Mouse (Mus musculus) left cerebral cortex, adult 11 months (tissue): ENCODE data around the gene Slc4a4.

Experiments
- DNase-seq: peaks from one replicate; pipeline ENCODE4 v3.0.0; 2022; ENCODE audit warnings: low spot score

Slc4a4 gene

DNA sequence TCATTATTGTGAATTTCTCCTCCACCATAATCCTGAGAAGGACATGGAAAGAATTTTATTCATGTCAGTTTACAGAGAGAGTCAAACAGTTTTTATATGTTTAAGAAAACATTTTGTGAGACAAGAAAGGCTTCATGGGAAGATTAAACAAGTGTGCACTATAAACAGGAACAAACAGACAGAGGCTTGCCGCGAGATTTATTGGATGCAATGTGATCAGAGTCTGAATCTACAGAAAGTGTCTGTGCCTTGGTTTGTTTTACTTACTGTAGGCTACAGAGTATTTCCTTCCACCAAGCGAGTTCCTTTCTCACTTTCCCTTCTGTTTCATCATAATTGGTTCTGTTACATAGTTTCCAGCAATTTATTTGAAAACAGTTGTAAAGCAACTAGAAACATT, 264.5 kb downstream of the Slc4a4 start:
- DNase-seq = no peak

DNA sequence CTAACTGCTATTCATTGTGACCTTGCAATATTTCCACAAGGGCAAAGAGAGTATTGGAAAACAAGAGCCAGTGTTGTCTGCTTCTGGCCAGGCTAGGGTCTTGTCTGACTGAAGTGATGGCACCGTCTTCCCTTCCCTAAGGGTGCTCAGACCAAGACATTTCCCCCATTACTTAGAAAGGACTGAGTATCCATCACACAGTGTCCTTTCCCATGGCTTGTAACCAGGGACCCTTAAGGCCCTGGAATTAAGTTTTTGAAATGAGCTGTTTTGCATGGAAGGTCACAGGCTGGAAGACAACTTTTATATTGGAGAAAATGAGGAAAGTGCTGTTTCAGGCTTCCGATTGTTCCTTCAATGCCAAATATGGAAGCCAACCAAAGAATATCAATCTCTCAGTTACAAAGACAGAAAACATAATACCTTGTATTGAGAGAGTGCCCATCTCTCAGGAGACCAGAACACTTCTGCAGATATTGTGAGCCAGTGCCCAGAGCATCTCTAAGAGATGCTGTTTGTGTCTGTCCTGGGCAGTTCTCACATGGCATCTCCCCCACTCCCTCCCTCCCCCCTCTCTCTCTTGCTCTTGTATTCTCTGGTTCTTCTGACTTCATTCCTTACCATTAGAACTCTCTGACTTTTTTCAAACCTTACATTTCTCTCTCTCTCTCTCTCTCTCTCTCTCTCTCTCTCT, 284.6 kb downstream of the Slc4a4 start:
- no peak for DNase-seq

DNA sequence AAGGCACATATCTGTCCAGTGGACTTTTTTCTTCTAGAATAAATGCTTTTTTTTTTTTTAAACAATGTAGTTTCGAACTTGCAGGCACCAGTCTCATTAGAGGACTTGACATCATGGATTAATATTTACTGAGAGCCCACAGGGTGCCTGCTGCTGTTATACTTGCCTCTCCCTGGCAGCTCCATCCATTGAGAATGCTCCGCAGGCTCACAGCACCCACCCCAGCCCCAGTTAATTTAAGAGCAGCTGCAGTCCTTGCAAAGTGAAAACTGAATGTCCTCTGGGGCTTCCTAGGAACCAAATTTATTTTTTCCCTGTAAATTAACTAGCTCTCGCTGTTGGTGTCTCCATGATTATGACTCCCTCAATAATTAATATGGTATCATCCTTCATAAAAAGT, 303.4 kb downstream of the Slc4a4 start:
- no peak for DNase-seq

DNA sequence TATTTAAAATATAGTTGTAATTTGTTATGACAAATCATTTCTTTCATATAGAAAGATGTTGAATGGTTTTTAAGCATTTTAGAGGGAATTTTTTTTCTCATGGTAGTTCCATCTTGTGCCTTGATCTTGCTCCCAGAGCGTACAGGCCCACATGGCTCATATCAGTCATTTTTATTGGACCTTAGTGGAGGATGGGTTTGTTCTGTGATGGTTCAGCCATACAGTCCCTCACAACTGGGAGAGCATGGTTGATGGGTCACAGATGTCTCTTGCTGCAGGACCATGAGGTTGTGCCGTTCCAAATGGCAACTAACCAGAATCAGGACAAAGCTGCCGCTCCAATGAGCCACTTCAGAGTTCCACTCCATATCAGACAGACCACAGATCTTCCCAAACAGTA, 308.0 kb downstream of the Slc4a4 start:
- no peak for DNase-seq

DNA sequence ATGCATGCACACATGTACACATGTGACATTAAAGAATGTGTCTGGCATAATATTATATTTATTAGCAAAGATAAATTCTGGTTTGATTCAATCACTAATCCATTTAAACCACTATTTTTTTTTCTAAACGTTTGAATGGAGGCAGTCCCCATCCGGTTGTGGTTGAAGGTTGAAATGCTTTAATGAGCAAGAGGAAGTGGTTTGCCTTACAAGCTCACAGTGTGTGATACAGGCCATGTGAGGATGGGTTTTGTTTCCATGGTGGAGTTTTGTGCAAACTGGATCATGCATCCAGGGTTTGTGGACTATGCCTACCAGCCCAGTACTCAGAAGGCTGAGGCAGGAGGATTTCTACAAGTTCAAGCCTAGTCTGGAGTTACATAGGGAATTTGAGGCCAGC, 311.9 kb downstream of the Slc4a4 start:
- no peak for DNase-seq

DNA sequence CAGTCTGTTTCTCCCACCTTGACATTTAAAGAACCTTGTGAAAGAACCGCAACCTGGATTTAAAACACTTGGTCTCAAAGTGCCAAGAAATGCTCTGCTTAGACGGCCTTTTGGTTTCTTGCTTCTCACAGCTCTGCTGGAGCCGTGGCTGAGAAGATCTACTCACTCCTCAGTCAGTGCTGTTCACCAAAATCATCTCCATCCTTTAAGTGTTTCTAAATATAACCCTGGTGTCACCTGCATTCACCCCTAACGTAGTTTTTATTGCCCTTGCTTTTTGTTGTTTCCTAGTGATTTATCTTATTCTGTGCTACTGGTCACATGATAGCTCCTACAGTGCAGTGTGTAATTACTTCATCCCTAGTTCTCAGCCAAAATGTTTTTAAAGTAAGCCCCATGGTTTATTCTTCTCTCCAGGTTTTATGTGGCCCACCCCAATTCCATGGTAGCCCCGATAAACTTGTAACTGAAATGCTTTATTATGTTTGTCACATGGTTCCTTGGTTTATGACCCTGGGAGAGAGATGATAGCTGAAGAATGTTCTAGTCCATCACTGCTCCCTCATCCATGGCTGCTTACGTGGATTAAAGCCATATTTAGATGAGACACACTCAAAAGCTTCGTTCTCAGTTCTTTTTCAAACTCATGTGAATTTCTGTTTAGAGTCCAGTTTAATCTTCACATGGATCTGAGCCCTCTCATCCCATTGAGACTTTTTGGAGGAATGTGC, 323.5 kb downstream of the Slc4a4 start:
- DNase-seq = no peak

DNA sequence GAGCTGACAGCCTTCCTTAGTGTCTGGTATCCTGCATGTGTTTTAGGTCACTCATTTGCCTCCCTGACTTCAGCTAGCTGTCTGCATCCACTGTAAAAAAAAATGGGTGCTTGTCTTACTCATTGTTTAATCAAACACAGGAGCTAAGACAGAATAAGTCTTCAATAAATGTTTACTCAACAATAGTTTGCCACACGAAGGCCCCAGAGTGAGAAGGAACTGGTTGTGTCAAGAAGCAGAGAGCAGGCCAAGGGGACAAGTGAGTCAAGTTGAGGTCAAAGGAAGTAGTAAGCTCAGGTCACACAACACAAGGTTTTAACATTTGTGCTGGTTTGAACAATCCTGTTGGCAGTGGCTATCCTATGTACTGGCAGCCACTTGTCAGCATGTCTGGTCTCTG, 324.4 kb downstream of the Slc4a4 start:
- no peak for DNase-seq

DNA sequence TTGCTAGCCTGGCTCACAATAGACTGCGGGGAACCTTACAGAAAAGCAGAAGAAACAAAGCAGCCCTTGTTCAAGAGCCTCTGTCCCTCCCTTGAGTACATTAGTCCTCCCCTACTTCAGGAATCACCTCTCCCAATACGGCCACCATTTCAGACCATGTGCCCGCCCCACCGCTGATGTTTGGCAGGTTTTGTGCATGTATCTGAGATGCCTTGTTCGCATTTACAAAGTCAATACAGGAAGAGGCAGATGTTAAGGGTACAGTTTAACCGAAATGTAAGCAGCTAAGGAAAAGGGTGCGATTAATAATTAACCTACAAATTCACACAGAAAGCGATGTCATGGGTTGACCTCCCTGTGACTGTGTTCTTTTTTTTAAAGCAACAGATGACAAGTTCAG, 331.6 kb downstream of the Slc4a4 start:
- no peak for DNase-seq

DNA sequence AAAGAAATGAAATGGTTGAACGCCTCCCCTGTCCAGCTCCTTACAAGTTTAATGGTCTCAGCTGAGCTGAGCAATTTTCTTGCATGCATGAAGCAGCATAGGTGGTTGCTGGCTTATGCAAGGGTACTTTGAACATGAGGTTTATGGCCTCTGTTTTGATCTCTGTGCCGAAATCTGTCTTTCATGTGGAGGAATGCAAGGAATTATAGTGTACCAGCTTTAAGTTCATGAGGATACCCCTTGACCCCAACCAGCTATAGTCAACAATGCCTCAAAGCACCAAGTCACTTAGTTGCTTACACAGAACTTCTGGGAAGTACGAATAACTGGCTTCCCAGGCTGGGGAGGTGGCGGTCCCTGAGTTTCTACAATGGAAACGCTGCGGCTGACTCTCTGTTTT, 332.1 kb downstream of the Slc4a4 start:
- no peak for DNase-seq

DNA sequence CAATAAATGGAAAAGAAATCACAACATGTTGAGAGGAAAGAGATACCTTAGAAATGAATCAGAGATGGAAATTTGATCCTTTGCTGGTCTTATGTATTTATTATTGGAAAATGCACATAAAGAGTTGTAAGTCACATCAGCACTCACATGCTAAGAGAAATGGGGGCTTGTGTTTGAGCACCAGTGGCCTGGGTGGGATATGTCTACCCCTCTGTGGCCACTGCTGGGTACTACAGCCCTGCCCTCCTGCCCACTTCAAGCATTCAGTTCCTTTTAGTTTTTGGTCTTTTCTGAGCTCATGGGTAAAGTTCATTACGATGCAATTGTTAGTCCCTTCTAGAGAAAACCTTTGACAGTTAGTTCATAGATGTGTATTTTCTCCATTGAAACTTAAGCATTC, 335.0 kb downstream of the Slc4a4 start:
- no peak for DNase-seq

DNA sequence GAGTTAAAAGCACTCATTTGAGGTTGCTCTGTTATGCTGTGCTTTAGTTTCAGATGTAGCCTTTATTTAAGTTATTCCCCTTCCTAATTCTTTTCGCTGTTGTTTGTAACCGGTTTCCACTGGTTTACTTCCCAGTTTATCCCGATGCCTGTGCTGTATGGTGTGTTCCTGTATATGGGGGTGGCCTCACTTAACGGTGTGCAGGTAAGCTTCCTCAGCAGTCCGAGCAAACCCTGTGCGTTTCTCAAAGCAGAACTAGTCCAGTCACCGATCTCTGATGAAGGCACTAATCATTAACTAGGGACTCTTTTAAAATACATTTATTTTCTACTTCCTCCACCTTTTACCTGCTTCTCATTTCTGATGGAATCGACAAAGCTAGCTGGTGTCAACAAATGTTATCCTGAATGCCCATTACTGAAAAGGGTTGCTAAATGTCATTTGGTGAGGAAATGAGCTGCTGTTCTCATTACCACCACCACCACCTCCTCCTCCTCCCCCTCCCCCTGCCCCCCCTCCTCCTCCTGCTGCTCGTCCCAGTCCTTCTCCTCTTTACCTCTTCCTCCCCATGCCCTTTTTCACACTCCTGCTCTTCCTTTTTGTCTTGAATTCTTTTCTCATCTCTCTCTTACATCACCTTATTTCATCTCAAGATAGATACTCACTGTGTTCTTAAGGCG, 336.6 kb downstream of the Slc4a4 start:
- DNase-seq = no peak

DNA sequence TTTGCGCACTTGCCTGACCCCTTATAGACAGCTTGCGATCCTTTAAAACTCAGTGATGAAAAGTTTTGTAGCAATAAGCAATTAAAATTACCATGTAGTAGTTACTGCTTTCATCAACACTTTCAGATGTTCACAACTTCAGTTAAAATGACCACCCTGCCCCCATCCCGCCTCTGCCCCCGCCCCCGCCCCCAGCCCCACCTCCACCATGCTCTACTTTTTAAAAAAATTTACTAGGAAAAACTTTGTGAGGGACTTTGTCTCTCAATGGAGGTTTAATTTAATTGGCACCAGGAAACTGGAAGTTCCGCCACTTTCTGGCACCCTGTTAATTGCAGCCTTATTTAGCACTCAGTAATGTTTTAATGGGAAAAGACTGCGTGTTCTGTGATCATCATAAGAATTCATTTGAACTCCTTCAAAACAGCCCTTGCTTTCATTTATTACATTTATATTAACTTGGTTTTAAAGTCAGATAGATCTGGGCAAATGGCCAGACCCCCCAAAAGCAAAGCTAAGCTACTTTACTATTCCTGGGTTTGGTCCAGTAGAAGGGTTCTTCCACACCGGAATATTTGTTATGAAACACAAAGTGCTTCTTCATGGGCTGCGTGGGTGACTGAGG, 337.2 kb downstream of the Slc4a4 start:
- no peak for DNase-seq

DNA sequence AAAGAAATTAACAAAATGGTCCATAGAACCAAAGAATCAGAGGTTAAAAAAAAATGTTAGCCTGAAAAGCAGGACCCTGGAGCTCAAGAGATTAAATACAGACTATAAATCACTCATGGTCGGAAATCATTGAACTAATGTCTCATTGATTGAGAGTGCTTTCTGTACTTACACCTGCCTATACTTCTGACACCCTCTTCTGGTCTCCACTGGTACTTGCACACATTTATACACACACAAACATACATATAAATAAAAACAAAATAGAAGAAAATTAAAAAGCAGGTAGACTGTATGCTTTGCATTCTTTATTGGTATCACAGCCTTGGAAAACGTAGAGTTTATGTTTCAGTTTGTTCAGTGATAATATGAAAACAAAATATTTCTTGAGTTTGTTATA, 341.3 kb downstream of the Slc4a4 start:
- no peak for DNase-seq

DNA sequence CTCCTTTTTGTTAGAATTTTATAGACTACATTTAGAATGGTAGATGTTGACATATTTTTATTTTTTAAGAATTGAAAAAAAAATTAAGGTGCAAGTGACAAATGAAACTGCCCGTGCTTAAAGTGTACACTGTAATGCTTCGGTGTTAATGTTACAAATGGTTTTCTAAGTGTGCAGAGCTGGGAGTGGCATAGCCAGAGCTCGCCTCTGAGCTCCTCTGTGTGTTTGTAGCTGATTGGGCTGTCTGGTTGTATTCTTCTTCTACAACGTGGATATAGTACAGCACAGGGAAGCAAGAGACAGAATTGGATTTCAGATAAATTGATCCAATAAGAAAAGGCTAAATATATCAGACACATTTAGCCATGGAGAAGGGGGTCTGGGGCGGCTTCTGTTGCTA, 343.0 kb downstream of the Slc4a4 start:
- DNase-seq = no peak

DNA sequence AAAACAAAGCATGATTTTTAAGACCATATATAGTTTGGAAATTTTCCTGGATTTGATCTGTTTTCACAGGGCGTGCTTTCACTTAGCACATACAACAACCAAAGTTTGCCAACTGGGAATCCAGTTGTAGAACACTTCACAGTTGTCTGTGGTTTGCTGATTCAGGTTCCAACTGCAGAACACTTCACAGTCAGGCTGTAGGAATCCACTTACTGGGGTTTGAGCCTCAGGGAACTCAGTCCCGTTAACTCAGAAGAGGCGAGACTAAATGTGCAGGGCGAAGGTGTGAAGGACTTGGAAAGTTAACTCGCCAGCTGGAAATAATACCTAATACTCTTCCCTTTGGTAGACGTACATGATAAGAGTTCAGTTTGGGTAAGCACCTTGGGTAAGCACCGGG, 345.7 kb downstream of the Slc4a4 start:
- DNase-seq = no peak

DNA sequence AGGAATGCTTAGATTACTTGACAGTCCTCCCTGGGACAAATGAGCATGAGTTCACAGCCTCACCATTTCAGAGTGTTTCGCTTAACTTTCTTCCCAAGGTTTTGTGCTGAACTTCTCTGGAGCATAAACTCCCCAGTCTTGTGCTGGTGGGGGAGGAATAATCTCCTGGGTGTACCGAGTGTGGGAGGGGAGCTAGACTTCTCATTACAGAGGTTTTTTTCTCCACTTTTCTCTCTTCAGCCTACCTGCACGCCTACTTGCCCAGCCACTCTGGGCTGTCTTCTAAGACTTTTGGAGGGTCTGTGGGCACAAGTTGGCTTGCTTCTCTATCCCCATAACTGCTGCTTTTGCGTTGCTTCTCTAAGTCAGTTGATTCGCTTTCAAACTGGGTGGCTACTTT, 365.2 kb downstream of the Slc4a4 start:
- DNase-seq = no peak

DNA sequence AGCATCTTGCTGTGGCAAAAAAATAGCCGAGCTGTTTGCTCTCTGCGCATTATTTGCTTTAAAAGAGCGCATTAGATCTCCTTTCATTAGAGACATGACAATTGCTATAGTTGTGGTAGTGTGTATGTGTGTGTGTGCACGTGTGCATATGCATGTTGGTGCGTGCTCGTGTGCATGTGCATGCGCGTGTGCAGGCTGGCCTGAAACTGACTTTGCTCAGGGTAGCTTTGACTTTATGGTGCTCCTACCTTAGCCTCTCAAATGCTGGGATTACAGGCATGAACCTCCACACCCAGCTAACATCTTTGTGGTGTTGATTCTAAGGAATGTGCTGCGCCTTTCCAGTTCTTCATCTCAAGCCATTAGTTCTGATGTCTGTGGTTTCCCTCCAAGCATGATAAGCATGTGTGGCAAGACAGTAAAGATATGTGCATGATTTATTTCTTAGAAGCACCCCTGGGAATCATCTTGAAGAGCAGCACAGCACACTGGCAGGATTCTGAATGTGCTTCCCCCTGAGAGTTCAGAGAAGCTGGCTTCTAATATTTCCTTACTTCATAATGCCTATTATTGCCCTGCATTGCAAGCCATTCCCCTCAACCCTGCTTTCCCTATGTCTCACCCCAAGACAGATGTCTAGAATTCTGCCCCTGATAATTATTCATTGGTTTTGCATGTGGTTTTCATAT, 373.3 kb downstream of the Slc4a4 start:
- DNase-seq = no peak

DNA sequence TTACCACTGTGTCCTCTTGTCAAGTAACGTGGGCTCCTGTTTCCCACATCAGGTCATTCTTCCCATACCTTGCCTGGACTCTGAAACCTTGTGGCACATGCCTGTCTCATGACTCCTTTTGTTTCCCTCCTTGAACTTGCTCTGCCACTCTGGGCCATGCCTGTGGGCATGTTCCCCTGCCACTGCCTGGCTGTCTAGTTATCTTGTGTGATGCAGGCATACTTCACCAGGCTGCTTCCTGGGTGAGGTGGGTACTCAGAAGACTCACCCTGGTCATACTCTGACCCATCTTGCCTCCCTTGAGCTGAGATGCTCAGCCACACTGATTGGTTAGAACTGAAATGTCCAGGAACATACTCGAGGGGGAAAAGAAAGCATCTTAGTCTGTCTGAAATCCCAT, 390.4 kb downstream of the Slc4a4 start:
- DNase-seq = no peak

DNA sequence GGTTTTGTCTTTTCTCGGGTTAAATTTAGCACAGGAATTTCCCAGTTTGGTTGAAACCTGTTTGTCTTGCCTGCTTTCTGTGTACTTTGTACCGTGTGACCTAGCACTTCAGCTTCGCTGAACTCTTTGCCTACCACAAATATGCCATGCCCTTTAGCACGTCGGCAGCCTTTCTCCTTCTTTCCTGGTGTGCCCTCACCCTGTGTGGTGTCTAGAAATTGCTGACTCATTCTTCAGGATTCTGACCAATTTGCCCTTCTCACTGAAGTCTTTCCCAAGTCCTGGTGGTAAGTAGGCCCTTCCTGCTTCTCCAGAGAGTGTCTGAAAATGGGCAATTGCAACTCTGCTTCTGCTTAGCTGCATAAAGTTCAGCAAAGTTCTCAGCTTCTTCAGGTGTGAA, 391.0 kb downstream of the Slc4a4 start:
- DNase-seq = no peak

DNA sequence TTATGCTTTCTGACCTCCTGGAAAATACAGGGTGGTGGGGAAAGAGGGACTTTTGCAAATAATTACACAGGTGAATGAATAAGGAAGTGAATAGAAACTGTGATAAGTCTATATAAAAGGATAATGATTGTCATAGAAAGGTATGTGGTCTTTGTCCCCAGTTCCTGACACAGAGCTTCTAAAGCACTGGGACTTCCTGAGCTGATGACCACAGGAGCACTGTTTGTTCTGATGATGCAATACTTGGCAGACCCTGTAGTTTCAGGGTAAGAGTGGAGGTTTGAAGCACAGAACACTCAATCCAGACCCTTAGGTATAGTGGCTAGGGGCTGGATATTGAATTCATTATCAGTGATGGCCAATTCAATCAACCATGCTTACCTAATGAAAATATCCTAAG, 391.7 kb downstream of the Slc4a4 start:
- no peak for DNase-seq

DNA sequence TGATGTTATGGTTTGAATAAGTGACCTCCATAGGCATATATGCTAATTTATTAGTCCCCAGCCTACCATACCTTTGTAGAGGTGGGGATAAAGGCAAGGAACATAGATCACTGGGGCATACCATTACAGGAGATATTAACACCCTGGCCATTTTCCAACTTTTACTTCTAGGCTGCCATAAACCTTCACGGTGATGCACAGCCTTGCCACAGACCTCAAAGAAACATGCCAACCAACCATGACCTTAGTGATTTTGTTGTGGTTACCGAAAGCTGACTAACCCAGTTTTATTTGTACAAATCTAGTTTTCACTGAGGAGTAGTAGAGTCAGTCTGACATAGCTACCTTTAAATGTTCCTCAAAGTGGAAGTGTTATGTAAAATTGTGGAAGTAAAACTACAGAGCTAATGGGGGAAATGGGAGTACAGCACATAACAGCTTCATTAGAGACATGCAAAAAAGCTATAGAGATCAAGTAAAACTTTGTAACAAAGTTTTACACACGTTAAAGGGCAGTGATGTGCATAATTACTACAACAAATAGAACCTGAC, 393.8 kb downstream of the Slc4a4 start:
- no peak for DNase-seq
